Mouse (Mus musculus): ENCODE results near the gene Tcerg1l.

Gene Tcerg1l

GRCm38 (mm10) chr7:138217556-138218098 is 179.9 kb downstream of the Tcerg1l start:
- peak; percentile 31 for DNase-seq (ENCODE audit: low spot score)

GRCm38 (mm10) chr7:138215177-138215830 is 182.2 kb downstream of the Tcerg1l start:
- DNase-seq (ENCODE audit: low spot score) = no peak

DNA sequence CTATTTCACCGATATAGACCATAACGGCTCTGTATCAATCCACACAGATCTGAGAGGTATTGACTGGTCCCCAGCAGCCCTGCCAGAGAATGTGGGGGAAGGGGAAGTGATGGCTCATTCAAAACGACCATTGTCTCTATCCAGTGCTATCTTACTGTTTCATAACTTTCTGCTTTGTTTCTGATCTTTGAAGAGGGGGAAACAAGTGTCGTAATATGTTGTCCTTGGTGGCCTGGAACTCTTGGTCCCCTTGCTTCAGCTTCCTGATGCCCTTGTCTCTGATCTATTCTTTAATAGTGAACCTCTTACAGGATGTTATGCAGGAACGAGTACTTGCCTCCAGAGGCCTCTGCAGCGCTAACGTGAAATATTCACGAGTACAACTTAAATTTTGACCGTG is 182.8 kb downstream of the Tcerg1l start:
- DNase-seq (ENCODE audit: low spot score) = no peak

GRCm38 (mm10) chr7:138209769-138210168 is 187.8 kb downstream of the Tcerg1l start:
- no peak for DNase-seq (ENCODE audit: low spot score)

- no peak for DNase-seq (ENCODE audit: low spot score)
Measured at GRCm38 (mm10) chr7:138205124-138205523, 192.4 kb downstream of the Tcerg1l start.

DNA sequence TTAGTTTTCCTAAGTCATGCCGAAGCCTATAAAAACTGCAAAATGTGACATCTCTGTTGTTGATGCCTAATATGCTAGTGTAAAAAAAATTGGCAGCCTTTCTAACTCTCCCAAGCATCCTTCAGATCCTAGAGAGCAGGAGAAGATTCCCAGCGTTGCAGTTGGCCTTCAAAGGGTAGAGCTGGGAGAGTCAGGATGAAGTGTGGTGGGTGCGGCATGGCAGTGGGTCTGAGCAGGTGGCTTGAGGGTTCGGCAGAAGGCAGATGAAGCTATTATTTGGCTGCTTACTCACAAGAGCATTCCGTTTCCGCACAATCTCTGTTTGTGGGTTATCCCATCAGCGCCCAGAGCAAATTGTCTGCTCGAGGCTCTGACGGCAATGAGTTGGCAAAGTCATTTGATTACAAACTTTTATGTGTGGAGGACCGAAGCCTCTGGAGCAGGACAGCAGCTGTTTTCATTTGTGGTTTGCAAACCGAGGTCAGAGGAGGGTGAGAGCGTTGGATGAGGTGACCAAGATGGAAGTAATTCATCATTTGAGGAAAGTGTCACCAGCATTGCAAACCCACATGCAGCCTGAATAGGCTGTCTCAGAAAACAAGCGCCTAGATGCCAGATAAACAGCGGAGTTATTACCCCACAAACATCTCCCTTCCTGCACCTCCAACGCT is 195.2 kb downstream of the Tcerg1l start:
- peak; percentile 19 for DNase-seq (ENCODE audit: low spot score)

DNA sequence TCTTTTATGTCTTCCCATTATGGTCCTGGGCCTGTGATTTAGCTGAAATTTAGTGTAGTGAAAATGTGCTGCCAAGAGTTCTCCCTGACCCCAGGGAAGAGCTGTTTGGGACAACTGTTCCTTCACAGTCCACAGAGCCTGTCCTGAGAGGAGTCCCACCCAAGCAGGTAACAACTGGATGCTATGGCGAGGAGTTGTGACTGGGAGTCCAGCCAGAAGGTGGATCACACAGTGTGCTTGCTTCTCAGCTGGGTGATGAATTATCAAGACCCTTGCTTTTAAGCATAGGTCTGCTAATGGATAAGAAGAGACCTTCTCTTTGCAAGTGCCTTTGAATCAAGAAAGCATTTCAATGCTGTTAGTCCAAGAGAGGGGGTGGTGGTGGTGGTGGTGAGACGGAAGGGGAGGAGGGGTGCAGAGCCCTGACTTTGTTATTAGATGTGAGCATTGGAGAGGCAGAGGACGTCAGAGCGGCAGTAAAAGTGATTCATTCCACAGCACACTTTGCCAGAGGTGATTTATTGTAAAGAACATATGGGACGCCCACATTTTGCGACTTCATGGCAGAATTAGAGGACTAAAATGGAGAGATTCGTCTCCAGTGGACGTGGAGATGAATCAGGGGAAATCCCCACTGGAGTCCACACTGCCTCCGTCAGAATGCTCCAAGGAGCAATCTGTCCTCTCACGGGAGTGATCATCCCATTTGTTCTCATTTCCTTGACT is 198.0 kb downstream of the Tcerg1l start:
- no peak for DNase-seq (ENCODE audit: low spot score)

DNA sequence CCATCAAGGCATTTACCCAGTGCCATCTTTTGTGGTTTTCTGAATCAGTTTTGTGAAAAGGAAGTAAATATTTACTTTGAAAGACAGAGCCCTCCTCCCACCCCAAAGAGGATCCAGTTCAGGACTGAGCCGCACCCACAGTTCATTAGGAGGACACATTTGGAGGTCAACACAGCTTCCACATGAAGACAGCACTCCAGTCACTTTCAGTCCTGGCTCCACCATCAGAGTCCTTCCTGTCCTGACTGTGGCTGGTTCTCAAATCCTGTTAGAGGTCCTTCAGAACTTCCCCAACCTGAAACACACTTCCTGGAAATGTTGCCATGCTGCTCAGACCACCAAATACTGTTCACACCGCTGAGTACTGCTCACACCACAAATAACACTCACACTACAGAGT is 201.4 kb downstream of the Tcerg1l start:
- DNase-seq (ENCODE audit: low spot score) = no peak

DNA sequence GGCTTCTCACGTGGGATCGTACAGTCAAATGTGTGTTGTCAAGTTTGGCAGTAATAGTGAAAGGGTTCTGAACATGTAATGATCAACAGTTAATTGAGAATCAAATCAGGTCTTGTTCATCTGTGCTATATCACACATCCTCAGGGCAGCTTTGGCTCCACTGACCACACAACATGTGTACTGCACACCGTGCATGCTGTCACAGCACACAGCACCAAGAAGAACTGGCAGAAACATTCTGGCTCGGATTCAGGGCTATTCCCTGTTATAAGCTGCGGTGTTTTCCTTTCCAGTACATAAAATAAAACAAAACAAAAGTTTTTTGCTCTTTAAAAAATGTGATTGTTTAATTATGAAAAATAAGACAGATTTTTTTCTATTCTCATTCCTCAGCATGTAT is 213.3 kb downstream of the Tcerg1l start:
- DNase-seq (ENCODE audit: low spot score) = no peak

- DNase-seq (ENCODE audit: low spot score) = no peak
Measured at GRCm38 (mm10) chr7:138182216-138182615, 215.3 kb downstream of the Tcerg1l start.

GRCm38 (mm10) chr7:138178617-138179016 is 218.9 kb downstream of the Tcerg1l start:
- DNase-seq (ENCODE audit: low spot score) = no peak

DNA sequence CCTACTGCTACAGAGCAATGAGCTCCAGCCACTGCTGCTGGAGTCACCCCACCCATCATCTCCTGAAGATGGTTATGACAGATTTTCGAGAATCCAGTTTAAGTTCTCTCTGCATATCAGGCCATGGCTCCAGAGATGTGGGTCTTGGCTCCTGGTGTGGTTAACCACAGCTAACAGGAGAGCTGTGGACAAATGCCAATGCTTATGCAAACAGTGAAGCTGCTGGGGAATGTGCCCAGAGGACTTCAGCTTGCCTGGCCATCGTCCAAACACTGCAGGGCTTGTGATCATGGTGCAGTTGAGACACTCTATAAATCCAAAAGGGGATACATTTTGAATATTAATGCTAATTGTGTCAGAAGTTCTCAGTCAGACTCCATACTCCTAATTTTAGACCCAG is 221.5 kb downstream of the Tcerg1l start:
- DNase-seq (ENCODE audit: low spot score) = peak; percentile 70

DNA sequence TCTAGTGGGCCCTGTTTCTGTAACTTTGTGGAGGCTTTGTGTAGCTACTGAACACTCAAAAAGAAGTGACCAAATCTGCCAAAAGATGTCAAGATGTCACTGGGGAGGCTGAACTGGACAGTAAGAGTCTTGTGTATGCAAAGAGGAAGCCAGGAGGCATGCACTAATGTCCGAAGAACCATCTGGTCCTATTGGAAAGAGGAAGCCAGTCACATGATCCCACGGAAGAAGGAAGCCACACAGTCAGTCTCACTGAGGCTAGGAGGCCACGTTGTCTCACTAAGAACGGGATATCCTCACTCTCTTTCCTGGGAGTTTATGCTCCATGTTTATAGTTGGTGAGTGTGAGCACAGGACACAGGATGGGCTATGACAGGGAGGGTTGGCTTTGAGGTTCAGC is 227.1 kb downstream of the Tcerg1l start:
- no peak for DNase-seq (ENCODE audit: low spot score)

Data from lung, postnatal 25 days (tissue).